Mouse (Mus musculus): Measurements from ENCODE around the gene Etv2. TPM values are rescaled to one million over a fixed set of nuclear protein-coding genes. Genes with fewer than 3 reads are reported as not detected.

The Etv2 gene
- polyA plus RNA-seq, 1 experiment from 2014 or later = not detected

DNA sequence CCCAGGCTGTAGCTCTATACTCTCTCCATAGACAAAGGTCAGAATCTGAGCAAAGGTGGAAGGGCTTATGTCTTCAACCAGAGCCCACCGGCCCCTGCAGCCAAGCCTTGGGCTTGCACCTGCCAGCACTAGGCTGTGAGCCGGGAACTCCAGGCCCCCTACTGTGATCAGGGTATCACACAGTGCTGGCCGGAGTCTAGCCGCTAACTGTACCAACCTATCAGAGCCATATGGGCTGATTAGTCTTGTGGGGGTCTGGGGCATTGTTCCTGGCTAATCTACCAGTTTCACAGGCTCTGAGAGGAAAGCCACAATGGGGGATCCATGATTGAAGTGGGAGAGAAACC lies 44.1 kb downstream of the Etv2 start:
- ATAC-seq (replicated peaks; ENCODE audit: low FRiP score, low read depth) = no peak
- Histone ChIP-seq H3K36me3 (ENCODE audit: insufficient read depth, low read length) (peaks cover 3% of the 10 kb centered on the region; the same call in 1 of the 2 replicates), H3K27ac (no peak overlapping the region), H3K4me1 (replicated peaks; ENCODE audit: insufficient read depth, low read length) (peaks cover 12% of the 10 kb centered on the region), H3K4me2 (ENCODE audit: low read length) (no peak overlapping the region), H3K9me3 (replicated peaks; ENCODE audit: low read length) (no peaks in the 10 kb centered on the region), H3K27me3 (ENCODE audit: insufficient read depth, low read length) (no peaks in the 10 kb centered on the region), H3K4me3 (replicated peaks; ENCODE audit: low read depth, low read length) (no peak overlapping the region), H3K9ac (ENCODE audit: low read depth, low read length) (no peak overlapping the region)
- WGBS = 76% methylated on average over 4 of the region's 4 CpGs
- no peak for TF ChIP-seq CTCF (IDR thresholded peaks at IDR 0.05; ENCODE audit: low read depth)
- no peak for DNase-seq (ENCODE audit: low spot score)

DNA sequence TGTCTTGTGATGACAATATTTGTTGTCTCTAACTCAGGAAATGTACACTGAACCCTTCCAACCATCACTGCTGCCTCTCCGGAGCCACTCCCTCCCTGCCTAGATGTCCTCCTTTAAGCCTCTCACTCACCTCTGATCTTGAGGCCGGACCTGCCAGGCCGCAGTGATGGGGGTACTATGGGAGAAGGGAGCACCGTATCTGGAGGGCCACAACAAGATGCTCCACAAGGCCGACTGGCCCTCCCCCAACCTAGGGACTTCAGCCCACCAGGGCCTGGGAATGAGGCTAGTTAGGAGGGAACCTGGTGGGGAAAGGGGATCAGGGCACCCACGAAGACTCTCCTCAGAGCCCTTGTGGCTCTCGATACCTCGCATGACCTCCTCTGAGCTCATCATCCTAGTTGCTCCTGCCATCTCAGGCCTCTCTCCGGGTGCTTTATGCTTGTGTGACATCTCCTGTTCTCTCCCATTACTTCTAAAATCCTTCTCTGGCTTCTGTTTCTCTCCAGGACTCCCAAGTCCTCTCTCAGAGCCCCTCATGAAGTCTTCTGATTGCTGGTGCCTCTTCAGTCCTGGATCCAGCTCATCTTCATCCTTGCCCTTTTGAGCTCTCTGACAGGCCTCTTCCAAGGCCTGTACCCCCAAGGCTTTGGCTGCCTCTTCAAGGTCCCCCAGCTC lies 44.6 kb downstream of the Etv2 start:
- H3K27ac ChIP-seq = no peak overlapping the region
- no peaks in the 10 kb centered on the region for H3K9me3 ChIP-seq (replicated peaks; ENCODE audit: low read length)
- no peaks in the 10 kb centered on the region for H3K27me3 ChIP-seq (ENCODE audit: insufficient read depth, low read length)
- H3K36me3 ChIP-seq (ENCODE audit: insufficient read depth, low read length) = peaks cover 8% of the 10 kb centered on the region; the same call in 1 of the 2 replicates
- no peak for ATAC-seq (replicated peaks; ENCODE audit: low FRiP score, low read depth)
- H3K4me3 ChIP-seq (replicated peaks; ENCODE audit: low read depth, low read length) = no peak overlapping the region
- H3K4me2 ChIP-seq (ENCODE audit: low read length) = no peak overlapping the region
- WGBS = 86% methylated on average over 9 of the region's 9 CpGs
- H3K4me1 ChIP-seq (replicated peaks; ENCODE audit: insufficient read depth, low read length) = peaks cover 12% of the 10 kb centered on the region
- no peak for DNase-seq (ENCODE audit: low spot score)
- no peak for TF ChIP-seq CTCF (IDR thresholded peaks at IDR 0.05; ENCODE audit: low read depth)
- 0 out of 2 replicates have a peak overlapping the region, but pooled peaks have one; percentile 5 for H3K9ac ChIP-seq (ENCODE audit: low read depth, low read length)

DNA sequence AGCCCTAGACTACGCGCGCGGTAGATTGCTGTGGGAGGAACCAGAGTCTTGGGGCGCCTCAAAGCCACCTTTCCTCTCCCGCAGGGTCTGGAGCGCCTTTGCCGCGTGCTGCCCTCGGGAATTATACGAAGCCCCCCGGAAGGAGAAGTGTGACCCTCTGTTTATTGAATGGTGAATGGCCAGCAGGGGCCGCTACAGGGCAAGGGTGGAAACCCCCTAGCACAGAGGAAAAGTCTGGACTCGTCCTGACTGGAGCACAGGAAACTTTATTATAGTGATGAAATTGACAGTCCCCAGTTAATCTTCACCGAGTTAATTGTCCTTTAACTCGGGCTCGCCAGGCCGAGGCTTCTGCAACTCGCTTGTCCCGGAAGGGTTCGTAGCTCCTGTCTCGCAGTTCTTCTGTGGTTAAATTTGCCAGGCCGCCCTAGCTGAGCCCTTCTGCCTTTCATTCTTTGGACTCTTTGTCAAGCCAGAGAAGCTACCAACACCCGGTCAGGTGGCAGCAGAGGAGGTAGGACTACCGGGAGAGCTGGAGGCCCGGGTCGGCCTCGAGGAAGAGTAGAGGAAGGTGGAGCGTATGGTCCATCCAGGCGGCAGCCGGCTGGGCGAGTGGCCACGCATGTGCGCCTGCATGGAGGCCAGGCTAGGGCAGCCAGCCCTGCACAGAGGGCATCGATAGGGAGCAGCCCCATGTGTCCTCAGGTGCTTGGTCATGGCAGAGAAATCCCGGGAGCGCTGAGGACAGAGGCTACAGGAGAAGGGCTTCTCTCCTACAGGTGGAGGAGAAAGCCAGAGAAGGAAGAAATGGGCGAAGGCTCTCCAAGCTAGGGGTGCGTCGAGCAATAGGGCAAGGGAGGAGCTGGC lies 46.0 kb downstream of the Etv2 start:
- H3K9ac ChIP-seq (ENCODE audit: low read depth, low read length) = peak overlapping the region; percentile 98
- no peaks in the 10 kb centered on the region for H3K27me3 ChIP-seq (ENCODE audit: insufficient read depth, low read length)

DNA sequence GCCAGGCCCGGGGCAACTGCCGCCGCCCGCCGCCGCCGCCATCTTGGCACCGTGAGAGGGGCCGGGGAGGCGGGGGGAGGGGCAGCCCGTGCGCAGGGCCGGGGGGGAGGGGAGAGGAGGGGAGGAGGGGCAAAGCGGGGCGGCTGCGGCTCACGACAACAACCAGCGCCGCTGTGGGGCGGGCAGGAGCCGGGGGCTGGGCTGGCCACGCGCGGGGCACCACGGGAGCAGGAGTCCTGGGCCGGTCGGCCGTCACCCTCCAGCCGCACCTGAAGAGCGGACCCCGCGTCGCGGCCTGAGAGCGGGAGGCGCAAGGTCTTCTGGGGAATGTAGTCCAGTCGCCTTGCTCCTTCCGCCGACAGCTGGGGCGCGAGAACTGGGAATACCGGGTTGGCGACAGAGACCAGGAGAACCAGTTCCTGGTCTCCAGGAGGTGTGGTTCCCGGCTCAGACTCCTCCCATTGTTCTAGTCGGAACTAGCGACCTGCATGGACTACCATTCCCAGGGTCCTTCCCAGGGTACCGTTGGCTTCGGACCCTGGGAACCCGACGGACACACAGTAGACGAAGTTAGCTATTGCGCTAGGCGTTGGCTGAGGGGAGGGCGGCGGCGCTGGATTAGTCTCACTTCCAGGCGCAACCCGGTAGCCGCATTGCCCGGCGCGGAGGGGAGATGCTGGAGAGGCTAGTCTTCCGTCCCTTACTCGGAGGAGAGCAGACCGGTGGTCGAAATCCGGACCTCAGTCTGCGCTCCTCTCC lies 46.8 kb downstream of the Etv2 start, which contains the start of gene Kmt2b:
TSS of gene Kmt2b (minus strand) at position 51 of the 759 bp plus-strand sequence.
- Histone ChIP-seq H3K9ac (ENCODE audit: low read depth, low read length) (peak within 1 kb of the TSS; percentile 98), H3K4me2 (ENCODE audit: low read length) (peak within 1 kb of the TSS; percentile 91), H3K36me3 (ENCODE audit: insufficient read depth, low read length) (peaks cover 26% of the 10 kb centered on the region), H3K9me3 (replicated peaks; ENCODE audit: low read length) (no peaks in the 10 kb centered on the region), H3K27me3 (ENCODE audit: insufficient read depth, low read length) (no peaks in the 10 kb centered on the region), H3K4me3 (replicated peaks; ENCODE audit: low read depth, low read length) (peak within 1 kb of the TSS; percentile 99), H3K27ac (peak within 1 kb of the TSS; percentile 93), H3K4me1 (replicated peaks; ENCODE audit: insufficient read depth, low read length) (peaks cover 12% of the 10 kb centered on the region)
- peak; percentile 95 for ATAC-seq (replicated peaks; ENCODE audit: low FRiP score, low read depth)
- peak; percentile 99 for DNase-seq (ENCODE audit: low spot score)
- 1% methylated on average over 45 of the region's 68 CpGs for WGBS
- no peak; the same call in 1 of the 2 replicates for TF ChIP-seq CTCF (IDR thresholded peaks at IDR 0.05; ENCODE audit: low read depth)

More for the DNA sequence above, 46.0 kb downstream of the Etv2 start:
- H3K9me3 ChIP-seq (replicated peaks; ENCODE audit: low read length) = no peaks in the 10 kb centered on the region
- TF ChIP-seq CTCF (IDR thresholded peaks at IDR 0.05; ENCODE audit: low read depth) = peak; percentile 94
- peak overlapping the region; percentile 93 for H3K27ac ChIP-seq
- H3K4me2 ChIP-seq (ENCODE audit: low read length) = peak overlapping the region; percentile 91
- WGBS = 21% methylated on average over 40 of the region's 40 CpGs
- H3K4me1 ChIP-seq (replicated peaks; ENCODE audit: insufficient read depth, low read length) = peaks cover 12% of the 10 kb centered on the region
- H3K36me3 ChIP-seq (ENCODE audit: insufficient read depth, low read length) = peaks cover 18% of the 10 kb centered on the region
- peak overlapping the region; percentile 99 for H3K4me3 ChIP-seq (replicated peaks; ENCODE audit: low read depth, low read length)
- DNase-seq (ENCODE audit: low spot score) (peak; percentile 95), ATAC-seq (replicated peaks; ENCODE audit: low FRiP score, low read depth) (peak; percentile 65)

DNA sequence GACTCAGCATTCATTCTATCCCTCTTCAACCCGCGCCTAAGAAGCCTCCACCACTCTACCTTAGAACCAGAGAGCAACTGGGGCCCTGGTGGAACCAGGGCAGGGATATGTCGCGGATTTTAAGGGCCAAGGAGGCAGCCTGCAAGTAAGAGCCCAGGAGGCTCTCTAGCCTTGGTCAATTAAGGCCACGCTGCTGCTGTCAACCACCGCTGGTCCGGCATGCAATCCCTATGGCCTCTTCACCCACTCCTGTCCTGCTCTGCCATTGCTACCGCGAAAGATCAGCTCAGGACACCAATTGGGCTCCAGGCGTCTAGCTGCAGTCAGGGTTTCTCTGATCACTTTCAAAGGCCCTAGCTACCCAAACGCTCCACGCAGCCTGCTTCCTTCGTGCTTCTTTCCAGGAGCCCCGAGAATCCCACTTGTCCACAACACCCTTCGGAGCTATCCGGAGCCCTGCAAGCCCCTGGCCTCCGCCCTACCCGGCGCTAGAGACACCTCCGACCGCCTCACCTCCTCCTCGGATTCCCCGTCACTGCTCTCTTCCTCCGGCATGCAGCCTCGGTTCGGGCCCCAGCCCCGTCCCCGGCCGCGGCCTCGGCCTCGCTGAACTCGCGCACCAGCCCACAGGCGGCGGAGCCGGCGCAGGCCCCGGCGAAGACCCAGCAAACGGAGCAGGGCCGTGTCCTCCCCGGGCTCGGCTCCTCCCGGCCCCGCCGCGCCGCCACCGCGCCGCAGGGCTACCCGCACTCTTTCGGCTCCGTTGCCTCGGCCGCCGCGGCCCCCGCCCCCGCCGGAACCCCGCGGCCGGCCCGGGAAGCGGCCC lies 47.6 kb downstream of the Etv2 start:
- Histone ChIP-seq H3K4me3 (replicated peaks; ENCODE audit: low read depth, low read length) (peak overlapping the region; percentile 99), H3K4me1 (replicated peaks; ENCODE audit: insufficient read depth, low read length) (peaks cover 12% of the 10 kb centered on the region), H3K27ac (peak overlapping the region; percentile 93), H3K27me3 (ENCODE audit: insufficient read depth, low read length) (no peaks in the 10 kb centered on the region), H3K4me2 (ENCODE audit: low read length) (peak overlapping the region; percentile 91), H3K36me3 (ENCODE audit: insufficient read depth, low read length) (peaks cover 33% of the 10 kb centered on the region), H3K9ac (ENCODE audit: low read depth, low read length) (peak overlapping the region; percentile 98), H3K9me3 (replicated peaks; ENCODE audit: low read length) (no peaks in the 10 kb centered on the region)
- ATAC-seq (replicated peaks; ENCODE audit: low FRiP score, low read depth) (peak; percentile 9), DNase-seq (ENCODE audit: low spot score) (peak; percentile 57)
- WGBS = under 1% methylated on average over 66 of the region's 67 CpGs
- no peak for TF ChIP-seq CTCF (IDR thresholded peaks at IDR 0.05; ENCODE audit: low read depth)
